Mouse (Mus musculus) forebrain, embryonic 10.5 days (tissue): Measurements from ENCODE around the gene Mtfmt. TPM values are rescaled to one million over a fixed set of nuclear protein-coding genes. Genes with fewer than 3 reads are reported as not detected.

Source experiments
- DNase-seq: peaks from one replicate; pipeline ENCODE4 v3.0.0-alpha.2; 2017; ENCODE audit warnings: low spot score; ENCODE audit errors: extremely low spot score
- H3K27ac ChIP-seq: fragments of 300-500 bp; sonication (generic); 2 replicates; pipeline ENCODE4 v1.5.1; 2016; ENCODE audit warnings: mild to moderate bottlenecking
- H3K27me3 ChIP-seq: fragments of 300-500 bp; sonication (generic); 2 replicates; pipeline ENCODE4 v1.6.1; 2016; ENCODE audit warnings: mild to moderate bottlenecking; ENCODE audit not compliant: poor library complexity, severe bottlenecking
- H3K36me3 ChIP-seq: fragments of 300-500 bp; sonication (generic); replicated peaks from 2 replicates; pipeline ENCODE4 v1.6.1; 2016; ENCODE audit warnings: mild to moderate bottlenecking, moderate library complexity
- H3K4me1 ChIP-seq: fragments of 300-500 bp; sonication (generic); 2 replicates; pipeline ENCODE4 v1.6.1; 2016
- H3K4me3 ChIP-seq: fragments of 300-500 bp; sonication (generic); 2 replicates; pipeline ENCODE4 v1.5.1; 2016; ENCODE audit warnings: mild to moderate bottlenecking, moderate library complexity
- H3K9me3 ChIP-seq: fragments of 300-500 bp; sonication (generic); 2 replicates; pipeline ENCODE4 v1.6.1; 2016; ENCODE audit warnings: mild to moderate bottlenecking, moderate library complexity
- WGBS: fragments of 180-500 bp; shearing (Covaris S2); methylation state at CpG from one replicate; pipeline ENCODE4 v1.1.7; 2016; 5-methylcytosine and 5-hydroxymethylcytosine counted together
- polyA plus RNA-seq: library from polyadenylated mRNA; unstranded; fragments of >200 nt; fragmentation: Nextera tagmentation; extraction: Ambion mirVana; gene quantifications from 2 replicates; pipeline ENCODE4 v1.2.1, GENCODE M21; 2016

The Mtfmt gene
- polyA plus RNA-seq, 1 experiment from 2014 or later = 21.5 TPM

DNA sequence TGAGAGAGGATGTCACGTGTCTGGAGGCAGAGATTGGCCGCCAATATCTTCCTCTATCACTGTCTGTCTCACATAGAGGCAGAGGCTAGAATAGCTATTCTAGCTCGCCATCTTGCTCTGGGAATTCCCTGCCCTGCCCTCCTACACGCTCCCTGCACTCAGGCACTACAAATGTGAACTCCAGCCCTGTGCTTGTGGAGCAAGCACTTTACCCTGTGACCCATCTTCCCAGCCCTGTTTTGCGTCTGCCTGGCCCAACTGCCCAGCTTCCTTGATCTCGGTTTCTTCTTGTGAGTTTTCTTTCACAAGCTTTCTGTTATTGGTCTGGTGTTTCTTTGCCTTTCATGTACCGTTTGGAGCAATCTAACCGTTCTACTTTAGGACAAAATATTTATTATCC lies 43.6 kb downstream of the Mtfmt start:
- peaks cover 91% of the 10 kb centered on the region for H3K36me3 ChIP-seq
- DNase-seq = no peak

DNA sequence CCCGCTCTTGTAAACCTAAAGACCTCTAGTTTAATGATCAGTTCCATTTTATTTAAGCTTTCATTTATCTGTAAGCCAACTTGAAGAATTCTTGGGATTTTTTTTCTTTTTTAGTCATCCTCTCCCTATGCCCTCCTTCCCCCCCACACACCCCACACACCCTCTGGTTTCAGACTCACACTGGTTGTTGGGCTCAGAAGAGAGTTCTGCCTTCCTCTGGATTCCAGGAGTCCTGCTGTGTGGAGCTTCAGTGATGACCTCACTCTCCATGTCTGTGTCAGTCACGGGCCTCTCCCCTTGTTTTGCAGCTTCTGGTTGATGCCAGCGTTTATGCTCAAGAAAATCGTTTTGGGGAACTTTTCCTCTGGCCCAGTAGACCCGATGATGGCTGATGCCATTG lies 44.5 kb downstream of the Mtfmt start:
- DNase-seq = no peak
- Histone ChIP-seq H3K9me3 (no peaks in the 10 kb centered on the region), H3K27ac (no peak overlapping the region), H3K36me3 (peaks cover 91% of the 10 kb centered on the region), H3K27me3 (no peaks in the 10 kb centered on the region), H3K4me3 (no peak overlapping the region), H3K4me1 (no peaks in the 10 kb centered on the region)
- 93% methylated on average over 5 of the region's 5 CpGs for WGBS

More for the DNA sequence above, 43.6 kb downstream of the Mtfmt start:
- Histone ChIP-seq H3K4me3 (no peak overlapping the region), H3K9me3 (no peaks in the 10 kb centered on the region), H3K4me1 (no peaks in the 10 kb centered on the region), H3K27me3 (0 out of 2 replicates have a peak, but pooled peaks cover 1% of the 10 kb centered on the region), H3K27ac (no peak overlapping the region)
- WGBS = 87% methylated on average over 8 of the region's 8 CpGs

DNA sequence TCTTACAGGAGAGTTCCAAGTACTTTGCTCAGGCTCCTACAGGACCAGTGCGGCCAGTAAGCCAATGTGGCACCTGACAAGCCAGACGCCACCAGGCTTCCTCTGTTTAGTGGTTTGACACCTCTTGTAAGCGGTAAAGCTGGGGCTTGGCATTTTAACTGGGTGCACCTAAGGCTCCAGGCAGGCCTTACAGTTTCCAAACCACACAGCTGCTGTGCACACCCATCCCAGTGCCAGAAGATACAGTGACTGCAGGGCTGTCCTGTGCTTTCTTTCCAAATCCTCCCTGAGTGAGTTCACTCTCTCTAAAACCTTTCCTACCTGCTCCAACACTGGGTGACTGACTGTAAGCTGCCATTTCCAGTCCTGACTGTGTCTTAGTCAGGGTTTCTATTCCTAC lies 55.9 kb downstream of the Mtfmt start:
- Histone ChIP-seq H3K36me3 (peaks cover 27% of the 10 kb centered on the region), H3K27ac (no peak overlapping the region), H3K9me3 (no peaks in the 10 kb centered on the region), H3K4me3 (no peak overlapping the region), H3K27me3 (no peaks in the 10 kb centered on the region), H3K4me1 (no peaks in the 10 kb centered on the region)
- no peak for DNase-seq
- 89% methylated on average over 3 of the region's 3 CpGs for WGBS

- H3K27ac ChIP-seq = no peak overlapping the region
- H3K4me1 ChIP-seq = no peaks in the 10 kb centered on the region
- H3K9me3 ChIP-seq = no peaks in the 10 kb centered on the region
- peaks cover 18% of the 10 kb centered on the region for H3K36me3 ChIP-seq
- H3K4me3 ChIP-seq = no peak overlapping the region
- H3K27me3 ChIP-seq = no peaks in the 10 kb centered on the region
- no peak for DNase-seq
- 87% methylated on average over 2 of the region's 2 CpGs for WGBS
These were observed 56.8 kb downstream of the Mtfmt start for GRCm38 (mm10) chr9:65492351-65492750.

DNA sequence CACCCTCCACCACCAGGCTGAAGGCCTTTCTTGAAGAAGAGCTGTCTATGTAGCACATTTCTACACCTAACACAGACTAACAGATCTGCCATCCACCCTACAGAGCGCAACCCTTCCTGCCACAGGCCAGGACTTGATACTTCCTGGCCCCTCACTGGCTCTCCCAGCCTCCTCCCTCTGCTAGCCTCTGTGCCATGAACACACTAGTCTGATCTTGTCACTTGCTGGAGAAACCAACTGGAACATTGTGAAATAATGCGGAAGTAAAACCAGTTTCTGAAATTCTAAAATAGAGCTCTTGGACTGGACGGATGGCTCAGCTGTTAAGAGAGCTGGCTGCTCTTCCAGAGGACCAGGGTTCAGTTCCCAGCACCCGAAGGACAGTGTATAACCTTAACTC lies 57.3 kb downstream of the Mtfmt start:
- no peaks in the 10 kb centered on the region for H3K9me3 ChIP-seq
- 94% methylated on average over 4 of the region's 4 CpGs for WGBS

DNA sequence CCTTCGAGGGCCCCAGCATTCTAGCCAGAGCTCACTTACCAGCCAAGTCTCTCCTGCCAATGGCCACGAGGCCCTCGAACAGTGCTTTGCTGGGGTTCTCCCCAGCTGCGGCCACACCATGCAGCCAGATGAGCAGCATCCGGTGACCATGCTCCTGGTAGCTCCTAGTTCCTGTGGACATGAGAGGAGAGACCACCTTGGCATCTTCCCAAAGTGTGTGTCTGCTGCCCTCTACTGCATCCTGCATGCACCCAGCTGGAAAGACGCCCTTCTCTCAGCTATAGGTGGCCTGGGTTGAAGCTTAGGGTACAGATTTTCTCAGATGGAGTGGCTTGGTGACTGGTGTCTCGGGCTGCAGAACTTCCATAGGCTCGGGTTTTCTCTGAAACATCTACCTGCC lies 66.6 kb downstream of the Mtfmt start:
- WGBS = 61% methylated on average over 8 of the region's 8 CpGs
- no peak overlapping the region for H3K27ac ChIP-seq
- no peaks in the 10 kb centered on the region for H3K27me3 ChIP-seq
- H3K4me3 ChIP-seq = no peak overlapping the region
- no peaks in the 10 kb centered on the region; the same call in 1 of the 2 replicates for H3K4me1 ChIP-seq
- H3K9me3 ChIP-seq = no peaks in the 10 kb centered on the region
- H3K36me3 ChIP-seq = no peaks in the 10 kb centered on the region
- DNase-seq = no peak

More for the DNA sequence above, 57.3 kb downstream of the Mtfmt start:
- Histone ChIP-seq H3K27ac (no peak overlapping the region), H3K4me3 (no peak overlapping the region), H3K27me3 (no peaks in the 10 kb centered on the region), H3K4me1 (no peaks in the 10 kb centered on the region), H3K36me3 (peaks cover 13% of the 10 kb centered on the region)
- DNase-seq = no peak

Other genes with a start within 250 kb of the Mtfmt start
- 7.0 and 8.5 TPM in 2 replicates for gene Parp16, start 240.4 kb upstream of the Mtfmt start, polyA plus RNA-seq
- 0.14 TPM in 1 of 2 replicates, not detected in the other for gene Cilp, start 170.6 kb upstream of the Mtfmt start, polyA plus RNA-seq
- gene Clpx, start 141.5 kb upstream of the Mtfmt start, polyA plus RNA-seq = 42.6 and 46.7 TPM in 2 replicates
- 8.2 and 9.3 TPM in 2 replicates for gene Pdcd7, start 89.7 kb upstream of the Mtfmt start, polyA plus RNA-seq
- 0.42 and 0.65 TPM in 2 replicates for gene Ubap1l, start 74.7 kb upstream of the Mtfmt start, polyA plus RNA-seq
- 0.66 and 0.85 TPM in 2 replicates for gene Kbtbd13, start 44.1 kb upstream of the Mtfmt start, polyA plus RNA-seq
- 6.3 and 7.2 TPM in 2 replicates for gene Rasl12, start 37.3 kb upstream of the Mtfmt start, polyA plus RNA-seq
- not detected in 2 replicates for gene Slc51b, start 12.8 kb upstream of the Mtfmt start, polyA plus RNA-seq
- 93.8 TPM in 2 replicates for gene Spg21, start 25.2 kb downstream of the Mtfmt start, polyA plus RNA-seq
- gene Ankdd1a, start 84.4 kb downstream of the Mtfmt start, polyA plus RNA-seq = not detected in 2 replicates
- gene Plekho2, start 144.3 kb downstream of the Mtfmt start, polyA plus RNA-seq = 11.1 and 11.9 TPM in 2 replicates
- gene Pif1, start 151.4 kb downstream of the Mtfmt start, polyA plus RNA-seq = 30.9 and 31.9 TPM in 2 replicates
- gene Rbpms2, start 193.9 kb downstream of the Mtfmt start, polyA plus RNA-seq = 24.2 and 24.7 TPM in 2 replicates
- gene Oaz2, start 232.2 kb downstream of the Mtfmt start, polyA plus RNA-seq = 204 and 217 TPM in 2 replicates